Mouse (Mus musculus): Measurements from ENCODE around the gene Foxa3. TPM values are rescaled to one million over a fixed set of nuclear protein-coding genes. Genes with fewer than 3 reads are reported as not detected.

Gene Foxa3
- total and polyA plus RNA-seq, 3 experiments: 0.06 TPM; not detected in 2

DNA sequence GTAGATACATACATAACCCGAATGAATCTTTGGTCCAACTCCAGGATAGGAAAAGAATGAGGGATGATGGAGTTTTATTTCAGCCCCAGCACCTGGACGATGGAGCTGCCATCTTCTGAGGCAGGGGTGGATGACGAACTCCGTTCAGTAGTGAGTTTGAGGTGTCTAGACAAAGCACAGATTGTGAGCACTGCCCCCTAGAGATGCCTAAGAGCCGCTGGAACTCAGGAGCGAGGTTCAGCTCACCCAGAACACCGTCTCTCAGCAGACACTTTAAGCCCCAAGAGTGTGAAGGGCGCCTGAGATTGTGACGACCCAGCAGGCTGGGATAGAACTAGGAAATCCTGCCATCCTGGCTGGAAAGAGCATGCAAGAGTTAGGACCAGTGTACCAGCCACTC is 24.5 kb downstream of the Foxa3 start:
- Histone ChIP-seq H3K36me3 (ENCODE audit: control insufficient read depth, insufficient read depth, low read length) (no peaks in the 10 kb centered on the region), H3K27ac (no peak overlapping the region), H3K4me1 (ENCODE audit: control insufficient read depth, insufficient read depth, low read length) (peaks cover 2% of the 10 kb centered on the region; the same call in 1 of the 2 replicates), H3K9ac (ENCODE audit: low read depth, low read length) (no peak overlapping the region), H3K79me2 (replicated peaks; ENCODE audit: control insufficient read depth, insufficient read depth, low read length) (no peaks in the 10 kb centered on the region), H3K4me3 (no peak overlapping the region), H3K27me3 (ENCODE audit: control insufficient read depth, insufficient read depth, low read length) (no peaks in the 10 kb centered on the region)
- TF ChIP-seq CTCF (IDR thresholded peaks at IDR 0.05): peak; percentile 47
- TF ChIP-seq POLR2A (IDR thresholded peaks at IDR 0.05; ENCODE audit: insufficient read depth, low read depth, low read length): no peak
- WGBS: 48% methylated on average over 9 of the region's 9 CpGs
- intact Hi-C loops (cut with DNase I): no loop called here
- DNase-seq: no peak

DNA sequence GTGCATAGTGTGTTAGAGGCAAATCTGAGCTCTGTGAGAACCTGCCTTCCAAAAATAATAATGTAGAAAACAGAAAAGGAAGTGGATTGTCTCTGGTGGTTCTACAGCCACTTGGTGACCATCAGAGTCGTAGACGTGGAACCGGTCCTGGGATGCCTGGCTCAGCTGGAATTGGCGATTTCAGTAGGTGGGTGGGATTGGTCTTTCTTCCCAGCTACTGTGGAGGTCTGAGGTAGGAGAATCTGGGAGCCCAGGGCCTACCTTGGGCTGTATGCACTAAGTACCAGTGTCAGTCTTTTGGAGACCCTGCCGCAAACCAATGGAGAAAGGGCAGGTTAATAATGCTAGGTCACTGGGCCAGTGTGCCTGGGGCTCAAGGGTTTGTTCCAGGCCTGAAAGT is 30.3 kb downstream of the Foxa3 start:
- Histone ChIP-seq H3K9ac (ENCODE audit: low read depth, low read length) (no peak overlapping the region), H3K27me3 (ENCODE audit: control insufficient read depth, insufficient read depth, low read length) (no peaks in the 10 kb centered on the region), H3K27ac (no peak overlapping the region), H3K4me3 (no peak overlapping the region), H3K79me2 (replicated peaks; ENCODE audit: control insufficient read depth, insufficient read depth, low read length) (no peaks in the 10 kb centered on the region), H3K36me3 (ENCODE audit: control insufficient read depth, insufficient read depth, low read length) (no peaks in the 10 kb centered on the region), H3K4me1 (ENCODE audit: control insufficient read depth, insufficient read depth, low read length) (no peaks in the 10 kb centered on the region)
- 74% methylated on average over 5 of the region's 5 CpGs for WGBS
- TF ChIP-seq CTCF (IDR thresholded peaks at IDR 0.05) (no peak), EP300 (IDR thresholded peaks at IDR 0.05; ENCODE audit: insufficient read depth, low read depth, low read length) (no peak), POLR2A (IDR thresholded peaks at IDR 0.05; ENCODE audit: insufficient read depth, low read depth, low read length) (no peak)
- no peak for DNase-seq
- intact Hi-C loops (cut with DNase I): loop anchor here (5.0 kb wide), 1 partner anchor 96 kb away; no protein-coding TSS in a partner anchor

DNA sequence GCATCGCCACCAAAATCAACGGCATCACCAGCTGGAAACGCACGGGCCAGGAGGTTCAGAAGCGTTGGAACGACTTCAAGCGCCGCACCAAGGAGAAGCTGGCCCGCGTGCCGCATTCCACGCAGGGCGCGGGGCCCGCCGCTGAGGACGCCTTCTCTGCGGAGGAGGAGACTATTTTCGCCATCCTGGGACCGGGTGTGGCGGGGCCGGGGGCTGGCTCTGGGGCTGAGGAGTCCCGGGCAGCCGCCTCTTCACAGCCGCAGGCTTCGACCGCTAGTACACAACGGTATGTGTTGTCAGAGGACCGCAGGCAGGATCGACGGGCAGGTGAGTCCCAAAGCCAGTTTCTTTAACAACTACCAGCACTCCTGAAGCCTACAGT is 31.1 kb downstream of the Foxa3 start:
- Histone ChIP-seq H3K27ac (peak overlapping the region; percentile 5), H3K4me3 (peak overlapping the region; percentile 64), H3K9ac (ENCODE audit: low read depth, low read length) (peak overlapping the region; percentile 63), H3K36me3 (ENCODE audit: control insufficient read depth, insufficient read depth, low read length) (no peaks in the 10 kb centered on the region), H3K79me2 (replicated peaks; ENCODE audit: control insufficient read depth, insufficient read depth, low read length) (no peaks in the 10 kb centered on the region), H3K4me1 (ENCODE audit: control insufficient read depth, insufficient read depth, low read length) (no peaks in the 10 kb centered on the region), H3K27me3 (ENCODE audit: control insufficient read depth, insufficient read depth, low read length) (no peaks in the 10 kb centered on the region; the same call in 1 of the 2 replicates)
- no peak for TF ChIP-seq POLR2A (IDR thresholded peaks at IDR 0.05; ENCODE audit: insufficient read depth, low read depth, low read length)
- TF ChIP-seq EP300 (IDR thresholded peaks at IDR 0.05; ENCODE audit: insufficient read depth, low read depth, low read length): no peak
- no peak for TF ChIP-seq CTCF (IDR thresholded peaks at IDR 0.05)
- DNase-seq: peak in 1 of 2 experiments; percentile 59
- WGBS: 5% methylated on average over 31 of the region's 31 CpGs
- intact Hi-C loops (cut with DNase I): loop anchor here (5.0 kb wide), 1 partner anchor 95 kb away; no protein-coding TSS in a partner anchor

DNA sequence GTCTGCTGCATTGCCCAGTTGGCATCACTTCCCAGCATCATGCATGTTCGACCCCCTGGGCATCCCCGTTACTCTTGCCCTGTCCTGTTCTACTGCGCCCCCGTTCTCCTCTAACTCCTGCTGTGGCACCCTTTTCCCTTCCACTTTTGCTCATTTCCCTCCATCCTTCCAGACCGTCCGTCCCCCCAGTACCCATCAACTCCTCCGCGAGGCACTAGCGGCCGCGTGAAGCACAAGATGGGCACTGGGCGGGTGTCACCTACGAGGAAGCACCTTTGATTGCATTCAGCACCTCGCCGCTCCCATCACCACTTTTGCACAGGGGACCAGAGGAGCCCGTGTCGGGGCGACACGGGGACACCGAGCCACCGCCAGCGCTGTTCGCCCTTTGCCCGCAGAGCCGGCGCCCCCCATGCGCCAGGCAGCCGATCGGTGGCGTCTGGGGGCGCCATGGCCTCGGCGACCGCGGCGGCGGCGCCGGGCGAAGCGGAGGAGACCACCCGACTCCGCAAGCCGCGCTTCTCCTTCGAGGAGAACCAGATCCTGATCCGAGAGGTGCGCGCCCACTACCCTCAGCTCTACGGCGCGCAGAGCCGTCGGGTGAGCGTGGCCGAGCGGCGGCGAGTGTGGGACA is 31.6 kb downstream of the Foxa3 start:
- peak overlapping the region; percentile 5 for H3K27ac ChIP-seq
- peak overlapping the region; percentile 64 for H3K4me3 ChIP-seq
- no peaks in the 10 kb centered on the region for H3K36me3 ChIP-seq (ENCODE audit: control insufficient read depth, insufficient read depth, low read length)
- no peaks in the 10 kb centered on the region for H3K4me1 ChIP-seq (ENCODE audit: control insufficient read depth, insufficient read depth, low read length)
- WGBS: 1% methylated on average over 59 of the region's 59 CpGs
- DNase-seq: peak; percentile 39 to 60
- H3K79me2 ChIP-seq (replicated peaks; ENCODE audit: control insufficient read depth, insufficient read depth, low read length): no peaks in the 10 kb centered on the region
- H3K9ac ChIP-seq (ENCODE audit: low read depth, low read length): peak overlapping the region; percentile 63
- TF ChIP-seq POLR2A (IDR thresholded peaks at IDR 0.05; ENCODE audit: insufficient read depth, low read depth, low read length): 0 out of 2 replicates have a peak, but pooled peaks have one; percentile 7
- TF ChIP-seq EP300 (IDR thresholded peaks at IDR 0.05; ENCODE audit: insufficient read depth, low read depth, low read length): no peak
- TF ChIP-seq CTCF (IDR thresholded peaks at IDR 0.05): no peak
- H3K27me3 ChIP-seq (ENCODE audit: control insufficient read depth, insufficient read depth, low read length): no peaks in the 10 kb centered on the region; the same call in 1 of the 2 replicates
- intact Hi-C loops (cut with DNase I): loop anchor here (5.0 kb wide), 1 partner anchor 94 kb away; no protein-coding TSS in a partner anchor

DNA sequence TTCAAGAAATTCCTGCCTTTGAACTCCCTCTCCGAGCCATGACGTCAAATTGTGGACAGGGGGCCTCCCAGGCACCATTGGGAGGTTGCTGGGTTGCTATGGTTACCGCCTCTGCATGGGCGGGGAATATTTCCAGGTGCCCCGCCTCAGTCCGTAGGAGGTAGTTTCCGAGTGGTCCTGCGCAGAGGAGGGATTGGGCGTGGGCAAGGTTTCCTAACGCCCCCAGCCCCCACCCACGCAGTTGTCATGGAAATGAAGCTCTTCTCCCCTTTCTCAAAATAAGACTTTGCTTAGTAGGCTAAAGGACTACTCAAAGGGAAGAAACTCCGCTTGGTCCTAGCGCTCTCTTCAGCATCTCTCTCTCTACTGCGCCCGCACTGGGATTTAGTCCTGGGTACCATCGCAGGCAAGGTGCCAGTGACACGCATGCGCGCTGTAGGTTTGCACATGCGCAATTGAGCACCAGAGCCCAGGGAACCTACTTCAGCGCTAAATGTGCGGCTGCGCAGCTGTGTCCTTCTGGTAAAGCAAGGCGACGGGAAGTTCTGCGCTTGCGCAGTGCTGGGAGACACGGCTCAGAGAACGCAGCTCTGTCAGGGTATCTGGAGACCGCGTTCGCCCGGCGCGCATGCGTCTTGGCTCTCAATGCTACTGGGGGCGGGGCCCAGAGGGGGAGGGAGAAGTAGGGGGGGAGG is 32.6 kb downstream of the Foxa3 start, which contains the start of gene Mypop:
TSS of gene Mypop (plus strand) at position 645 of the 695 bp plus-strand sequence.
- under 1% methylated on average over 37 of the region's 37 CpGs for WGBS
- H3K4me1 ChIP-seq (ENCODE audit: control insufficient read depth, insufficient read depth, low read length): no peaks in the 10 kb centered on the region
- no peaks in the 10 kb centered on the region for H3K79me2 ChIP-seq (replicated peaks; ENCODE audit: control insufficient read depth, insufficient read depth, low read length)
- intact Hi-C loops (cut with DNase I): loop anchor here (5.0 kb wide), 1 partner anchor 93 kb away; no protein-coding TSS in a partner anchor
- DNase-seq: peak; percentile 98 to 100
- TF ChIP-seq EP300 (IDR thresholded peaks at IDR 0.05; ENCODE audit: insufficient read depth, low read depth, low read length) (no peak), POLR2A (IDR thresholded peaks at IDR 0.05; ENCODE audit: insufficient read depth, low read depth, low read length) (peak; percentile 82)
- peak within 1 kb of the TSS; percentile 57 for H3K27ac ChIP-seq
- H3K27me3 ChIP-seq (ENCODE audit: control insufficient read depth, insufficient read depth, low read length): no peaks in the 10 kb centered on the region; the same call in 1 of the 2 replicates
- H3K36me3 ChIP-seq (ENCODE audit: control insufficient read depth, insufficient read depth, low read length): no peaks in the 10 kb centered on the region
- H3K4me3 ChIP-seq: peak within 1 kb of the TSS; percentile 64
- H3K9ac ChIP-seq (ENCODE audit: low read depth, low read length): peak within 1 kb of the TSS; percentile 63
